Mouse (Mus musculus) retina, postnatal 1 day (tissue): Measurements from ENCODE around the gene Tspan3.
A peak's percentile ranks its signal among the peaks of the same experiment; 100 is the strongest.

Experiments
- DNase-seq: peaks from one replicate; pipeline ENCODE4 v3.0.0-alpha.2; 2012

Tspan3 gene

GRCm38 (mm10) chr9:56154572-56154971 is 10.7 kb downstream of the Tspan3 start:
- peak; percentile 44 for DNase-seq

- no peak for DNase-seq
Measured at GRCm38 (mm10) chr9:56152482-56153007, 12.7 kb downstream of the Tspan3 start.

- peak; percentile 27 for DNase-seq
Measured at GRCm38 (mm10) chr9:56151745-56152481, 13.4 kb downstream of the Tspan3 start.

- no peak for DNase-seq
Measured at GRCm38 (mm10) chr9:56146326-56146923, 18.9 kb downstream of the Tspan3 start.

GRCm38 (mm10) chr9:56144366-56145003 is 20.8 kb downstream of the Tspan3 start:
- DNase-seq = no peak

- DNase-seq = no peak
Measured at GRCm38 (mm10) chr9:56141776-56142175, 23.5 kb downstream of the Tspan3 start.

- DNase-seq = no peak
Measured at GRCm38 (mm10) chr9:56135590-56136197, 29.6 kb downstream of the Tspan3 start.

- no peak for DNase-seq
Measured at GRCm38 (mm10) chr9:56134614-56135013, 30.7 kb downstream of the Tspan3 start.

GRCm38 (mm10) chr9:56133970-56134369 is 31.3 kb downstream of the Tspan3 start:
- DNase-seq = no peak

- DNase-seq = no peak
Measured at GRCm38 (mm10) chr9:56131813-56132525, 33.3 kb downstream of the Tspan3 start.

- DNase-seq = no peak
Measured at GRCm38 (mm10) chr9:56130536-56130935, 34.7 kb downstream of the Tspan3 start.

- DNase-seq = no peak
Measured at GRCm38 (mm10) chr9:56129951-56130350, 35.3 kb downstream of the Tspan3 start.

GRCm38 (mm10) chr9:56128331-56128730 is 36.9 kb downstream of the Tspan3 start:
- DNase-seq = no peak

- peak; percentile 38 for DNase-seq
Measured at GRCm38 (mm10) chr9:56126453-56127173, 38.7 kb downstream of the Tspan3 start.

- no peak for DNase-seq
Measured at GRCm38 (mm10) chr9:56124561-56124960, 40.7 kb downstream of the Tspan3 start.

GRCm38 (mm10) chr9:56123613-56124012 is 41.7 kb downstream of the Tspan3 start:
- no peak for DNase-seq

- peak; percentile 59 for DNase-seq
Measured at GRCm38 (mm10) chr9:56122973-56123372, 42.3 kb downstream of the Tspan3 start.

GRCm38 (mm10) chr9:56121097-56121496 is 44.2 kb downstream of the Tspan3 start:
- peak; percentile 67 for DNase-seq

GRCm38 (mm10) chr9:56119651-56120050 is 45.6 kb downstream of the Tspan3 start:
- no peak for DNase-seq

GRCm38 (mm10) chr9:56118582-56118981 is 46.7 kb downstream of the Tspan3 start:
- DNase-seq = peak; percentile 93

GRCm38 (mm10) chr9:56118091-56118490 is 47.2 kb downstream of the Tspan3 start:
- DNase-seq = no peak

- DNase-seq = no peak
Measured at GRCm38 (mm10) chr9:56108174-56108573, 57.1 kb downstream of the Tspan3 start.
